Mouse (Mus musculus) forelimb bud, embryonic 11.5 days (tissue): ENCODE data around the gene Adk.

Experiments
- DNase-seq: peaks from one replicate; pipeline ENCODE4 v3.0.0-alpha.2; 2012; ENCODE audit warnings: low read depth, low spot score

Gene Adk

GRCm38 (mm10) chr14:21342984-21343383, 290.6 kb downstream of the Adk start:
- no peak for DNase-seq

GRCm38 (mm10) chr14:21344896-21345295, 292.5 kb downstream of the Adk start:
- no peak for DNase-seq

GRCm38 (mm10) chr14:21348611-21349260, 296.4 kb downstream of the Adk start:
- DNase-seq, result no peak

GRCm38 (mm10) chr14:21351646-21352045, 299.3 kb downstream of the Adk start:
- DNase-seq, result no peak

GRCm38 (mm10) chr14:21356286-21356685, 303.9 kb downstream of the Adk start:
- DNase-seq, result no peak

GRCm38 (mm10) chr14:21359207-21359895, 307.0 kb downstream of the Adk start:
- DNase-seq, result no peak

GRCm38 (mm10) chr14:21359896-21360525, 307.6 kb downstream of the Adk start:
- DNase-seq, result no peak

- no peak for DNase-seq
Measured at GRCm38 (mm10) chr14:21367095-21367494, 314.7 kb downstream of the Adk start.

GRCm38 (mm10) chr14:21368622-21369021, 316.2 kb downstream of the Adk start:
- DNase-seq, result no peak

- DNase-seq, result peak; percentile 87
Measured at GRCm38 (mm10) chr14:21369127-21369526, 316.8 kb downstream of the Adk start.

GRCm38 (mm10) chr14:21371946-21372345, 319.6 kb downstream of the Adk start:
- no peak for DNase-seq

GRCm38 (mm10) chr14:21372689-21373088, 320.3 kb downstream of the Adk start:
- DNase-seq, result no peak

- no peak for DNase-seq
Measured at GRCm38 (mm10) chr14:21383701-21384428, 331.5 kb downstream of the Adk start.

GRCm38 (mm10) chr14:21399506-21399905, 347.1 kb downstream of the Adk start:
- DNase-seq, result no peak

- no peak for DNase-seq
Measured at GRCm38 (mm10) chr14:21402157-21402601, 349.8 kb downstream of the Adk start.

- no peak for DNase-seq
Measured at GRCm38 (mm10) chr14:21402621-21403405, 350.4 kb downstream of the Adk start.

- no peak for DNase-seq
Measured at GRCm38 (mm10) chr14:21406946-21407345, 354.6 kb downstream of the Adk start.

GRCm38 (mm10) chr14:21408846-21409245, 356.5 kb downstream of the Adk start:
- no peak for DNase-seq

GRCm38 (mm10) chr14:21410769-21411477, 358.5 kb downstream of the Adk start:
- DNase-seq, result no peak

GRCm38 (mm10) chr14:21411524-21411923, 359.1 kb downstream of the Adk start:
- DNase-seq, result no peak

- DNase-seq, result no peak
Measured at GRCm38 (mm10) chr14:21418332-21418731, 366.0 kb downstream of the Adk start.
